17 mouse cellular contexts compared by ENCODE assay signal in the genomic region with DNA sequence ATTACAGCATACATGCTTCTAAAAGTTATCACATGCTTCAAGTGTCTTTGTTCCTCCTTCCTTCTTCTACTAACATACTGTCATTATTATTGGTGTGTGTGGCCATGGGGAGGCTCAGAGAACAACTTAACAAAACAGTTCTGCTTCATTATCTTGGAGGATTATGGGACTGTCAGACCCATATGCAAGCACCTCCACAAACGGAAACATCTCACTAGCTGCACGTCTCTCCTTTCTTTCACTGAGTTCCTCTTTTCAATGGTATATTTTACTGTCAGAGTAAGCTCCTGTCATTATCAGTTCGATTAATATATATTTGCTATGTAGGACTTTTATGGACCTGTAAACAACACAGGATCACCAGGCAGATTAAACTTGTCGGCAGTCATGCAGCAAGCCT.
"Had no signal": no experiment of that assay in that cellular context is flagged by ENCODE, and none has a peak within 500 bp of the region (broad histone marks: within the 10 kb centered on the region; RNA-seq: fewer than 3 reads in every experiment).

No protein-coding gene starts in this region.

- H3K4me3 ChIP-seq: limb, embryonic 10.5 days; limb, embryonic 13.5 days; liver, embryonic 12.5 days; liver, embryonic 15.5 days; lung, embryonic 15.5 days; stomach, embryonic 15.5 days had no signal

- ATAC-seq: liver, embryonic 12.5 days had no signal

- DNase-seq: kidney, postnatal 36 days; liver; lung, adult 18-20 months; lung, postnatal 10 days; lung, postnatal 36 days; midbrain, embryonic 14.5 days; right cerebral cortex, adult 18-20 months; right cerebral cortex, postnatal 14 days; right cerebral cortex, postnatal 4 days; thymus, postnatal 25 days had no signal

- H3K27ac ChIP-seq: kidney, postnatal 0 days; limb, embryonic 10.5 days; limb, embryonic 13.5 days; liver, embryonic 12.5 days; liver, embryonic 15.5 days; lung, embryonic 15.5 days; stomach, embryonic 15.5 days had no signal
